Mouse (Mus musculus): ENCODE data around the gene Gm2916. TPM values are rescaled to one million over a fixed set of nuclear protein-coding genes. Genes with fewer than 3 reads are reported as not detected.
"Not testable (repeated sequence)": the region's sequence is repeated elsewhere in the genome, so short reads cannot be mapped to it uniquely, and the experiment has no call there.

The Gm2916 gene
- polyA plus RNA-seq (2012; rRNA removed), result not detected in 2 replicates

DNA sequence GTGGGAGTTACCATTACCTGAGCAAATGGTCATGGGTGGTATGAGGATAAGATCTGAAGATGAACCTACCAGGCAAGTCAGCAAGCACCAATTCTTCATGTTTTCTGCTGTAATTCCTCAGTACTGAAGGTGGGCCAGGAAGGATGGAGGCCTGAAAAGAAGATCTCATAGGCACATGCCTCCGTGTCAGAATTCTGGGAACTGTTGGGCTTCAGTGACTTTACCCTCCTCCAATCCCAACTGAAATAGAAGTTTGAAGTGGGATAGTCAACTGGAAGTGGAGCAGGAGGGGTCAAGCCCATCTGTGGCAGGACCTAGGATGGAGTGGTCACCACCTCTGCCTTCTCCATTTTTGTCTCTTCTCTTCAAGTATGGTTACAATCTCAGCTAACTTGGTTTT, at the start of gene Gm2916:
Gene Gm2916, plus strand, starts transcription at position 301 of the 400 bp plus-strand sequence.
- H3K36me3 ChIP-seq (ENCODE audit: control insufficient read depth, insufficient read depth, low read length); DNase-seq; H3K27ac ChIP-seq (ENCODE audit: insufficient read depth, low read depth, low read length); H3K4me1 ChIP-seq (ENCODE audit: control insufficient read depth, insufficient read depth, low read length); H3K27me3 ChIP-seq (replicated peaks; ENCODE audit: control insufficient read depth, insufficient read depth, low read length); H3K4me3 ChIP-seq (ENCODE audit: insufficient read depth, low read depth, low read length): not testable (repeated sequence)
- WGBS, result no CpG with 5 or more reads among the region's 1 CpGs

DNA sequence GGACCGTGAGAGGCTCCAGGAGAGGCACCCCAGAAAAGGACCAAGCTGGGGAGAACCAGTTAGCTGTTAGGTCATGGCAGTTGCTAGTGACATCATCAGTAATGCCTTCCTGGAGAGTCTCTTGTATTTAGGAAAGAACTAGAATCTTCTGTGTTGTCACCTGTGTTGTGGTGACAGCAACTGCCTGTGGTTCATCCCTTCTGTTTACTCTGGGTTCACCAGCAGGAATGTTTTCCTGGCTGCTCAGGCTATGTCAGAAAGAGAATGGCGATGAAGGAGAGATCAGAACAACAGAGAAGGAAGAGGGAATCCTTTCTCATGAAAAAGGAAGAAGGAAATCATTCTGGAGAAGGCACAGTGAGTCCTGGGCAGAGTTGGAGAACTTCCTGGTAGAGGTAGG, 38.0 kb upstream of the Gm2916 start, which contains the start of gene Gm3033:
Gene Gm3033, plus strand, starts transcription at position 301 of the 400 bp plus-strand sequence.
- H3K27ac ChIP-seq (ENCODE audit: insufficient read depth, low read depth, low read length); DNase-seq; H3K27me3 ChIP-seq (replicated peaks; ENCODE audit: control insufficient read depth, insufficient read depth, low read length); H3K36me3 ChIP-seq (ENCODE audit: control insufficient read depth, insufficient read depth, low read length); H3K4me1 ChIP-seq (ENCODE audit: control insufficient read depth, insufficient read depth, low read length); H3K4me3 ChIP-seq (ENCODE audit: insufficient read depth, low read depth, low read length): not testable (repeated sequence)
- WGBS, result no CpG with 5 or more reads among the region's 2 CpGs

- DNase-seq; H3K4me1 ChIP-seq (ENCODE audit: control insufficient read depth, insufficient read depth, low read length); H3K27ac ChIP-seq (ENCODE audit: insufficient read depth, low read depth, low read length); H3K4me3 ChIP-seq (ENCODE audit: insufficient read depth, low read depth, low read length); H3K27me3 ChIP-seq (replicated peaks; ENCODE audit: control insufficient read depth, insufficient read depth, low read length); H3K36me3 ChIP-seq (ENCODE audit: control insufficient read depth, insufficient read depth, low read length): not testable (repeated sequence)
- WGBS, result 55% methylated on average over 2 of the region's 2 CpGs
These were observed 47.5 kb downstream of the Gm2916 start, which contains the start of gene Gm3029 for GRCm38 (mm10) chr14:3931456-3931855. TSS of gene Gm3029 (plus strand) at chr14:3931756.

DNA sequence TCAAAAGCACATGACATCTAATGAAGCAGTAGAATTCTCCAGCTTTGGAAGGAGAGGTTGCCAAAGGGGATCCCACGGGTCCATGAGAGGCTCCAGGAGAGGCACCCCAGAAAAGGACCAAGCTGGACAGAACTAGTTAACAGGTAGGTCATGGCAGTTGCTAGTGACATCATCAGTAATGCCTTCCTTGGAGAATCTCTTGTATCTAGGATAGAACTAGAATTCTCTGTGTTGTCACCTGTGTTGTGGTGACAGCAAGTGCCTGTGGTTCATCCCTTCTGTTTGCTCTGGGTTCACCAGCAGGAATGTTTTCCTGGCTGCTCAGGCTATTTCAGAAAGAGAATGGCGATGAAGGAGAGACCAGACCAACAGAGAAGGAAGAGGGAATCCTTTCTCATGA, 79.3 kb downstream of the Gm2916 start, which contains the start of gene Gm3095:
Gene Gm3095, plus strand, starts transcription at position 301 of the 400 bp plus-strand sequence.
- not testable (repeated sequence) for H3K4me1 ChIP-seq (ENCODE audit: control insufficient read depth, insufficient read depth, low read length); H3K4me3 ChIP-seq (ENCODE audit: insufficient read depth, low read depth, low read length); DNase-seq; H3K27ac ChIP-seq (ENCODE audit: insufficient read depth, low read depth, low read length); H3K36me3 ChIP-seq (ENCODE audit: control insufficient read depth, insufficient read depth, low read length); H3K27me3 ChIP-seq (replicated peaks; ENCODE audit: control insufficient read depth, insufficient read depth, low read length)
- no CpG with 5 or more reads among the region's 2 CpGs for WGBS

Other genes starting within 250 kb of the Gm2916 start
- not detected in 2 replicates for gene Gm3012, start 249.7 kb upstream of the Gm2916 start, polyA plus RNA-seq (2012; rRNA removed)
- not detected in 2 replicates for gene Gm3020, start 232.1 kb upstream of the Gm2916 start, polyA plus RNA-seq (2012; rRNA removed)
- not detected in 2 replicates for gene Gm3043, start 195.4 kb upstream of the Gm2916 start, polyA plus RNA-seq (2012; rRNA removed)
- not detected in 2 replicates for gene Gm3002, start 74.1 kb upstream of the Gm2916 start, polyA plus RNA-seq (2012; rRNA removed)
- gene Gm3033, start 37.9 kb upstream of the Gm2916 start, polyA plus RNA-seq (2012; rRNA removed), result not detected in 2 replicates
- not detected in 2 replicates for gene Gm3029, start 47.6 kb downstream of the Gm2916 start, polyA plus RNA-seq (2012; rRNA removed)
- gene Gm3095, start 79.4 kb downstream of the Gm2916 start, polyA plus RNA-seq (2012; rRNA removed), result not detected in 2 replicates
- gene Gm3099, start 114.2 kb downstream of the Gm2916 start, polyA plus RNA-seq (2012; rRNA removed), result not detected in 2 replicates
- not detected in 2 replicates for gene Gm5796, start 139.8 kb downstream of the Gm2916 start, polyA plus RNA-seq (2012; rRNA removed)
- not detected in 2 replicates for gene Gm3115, start 199.9 kb downstream of the Gm2916 start, polyA plus RNA-seq (2012; rRNA removed)
- not detected in 2 replicates for gene Gm8108, start 226.4 kb downstream of the Gm2916 start, polyA plus RNA-seq (2012; rRNA removed)